Mouse (Mus musculus) liver, embryonic 13.5 days (tissue): ENCODE data around the gene Mmp11. TPM values are rescaled to one million over a fixed set of nuclear protein-coding genes. Genes with fewer than 3 reads are reported as not detected.
"Not testable (repeated sequence)": the region's sequence is repeated elsewhere in the genome, so short reads cannot be mapped to it uniquely, and the experiment has no call there.

ENCODE experiments used
- ATAC-seq: fragments of 200-750 bp; cut with Nextera tagmentation; 2 replicates; pipeline ENCODE4 v1.8.0; 2017; ENCODE audit warnings: low read depth, mild to moderate bottlenecking, moderate number of reproducible peaks, moderate library complexity
- DNase-seq: peaks from one replicate; pipeline ENCODE4 v3.0.0; 2022
- H3K27ac ChIP-seq: fragments of 300-500 bp; sonication (generic); 2 replicates; pipeline ENCODE4 v1.5.1; 2015; ENCODE audit warnings: moderate library complexity, mild to moderate bottlenecking, inconsistent platforms
- H3K27me3 ChIP-seq: fragments of 300-500 bp; sonication (generic); 2 replicates; pipeline ENCODE4 v1.6.1; 2015; ENCODE audit warnings: mild to moderate bottlenecking, inconsistent platforms
- H3K36me3 ChIP-seq: fragments of 300-500 bp; sonication (generic); 2 replicates; pipeline ENCODE4 v1.6.1; 2015; ENCODE audit warnings: mild to moderate bottlenecking, inconsistent platforms
- H3K4me1 ChIP-seq: fragments of 300-500 bp; sonication (generic); replicated peaks from 2 replicates; pipeline ENCODE4 v1.6.1; 2015; ENCODE audit warnings: inconsistent platforms
- H3K4me2 ChIP-seq: fragments of 300-500 bp; sonication (generic); 2 replicates; pipeline ENCODE4 v1.6.1; 2015; ENCODE audit warnings: inconsistent platforms, mild to moderate bottlenecking, moderate library complexity
- H3K4me3 ChIP-seq: fragments of 300-500 bp; sonication (generic); replicated peaks from 2 replicates; pipeline ENCODE4 v1.5.1; 2015; ENCODE audit warnings: mild to moderate bottlenecking, inconsistent platforms
- H3K9ac ChIP-seq: fragments of 300-500 bp; sonication (generic); 2 replicates; pipeline ENCODE4 v1.6.1; 2015; ENCODE audit warnings: mild to moderate bottlenecking, inconsistent platforms
- H3K9me3 ChIP-seq: fragments of 300-500 bp; sonication (generic); replicated peaks from 2 replicates; pipeline ENCODE4 v1.6.1; 2016; ENCODE audit warnings: inconsistent platforms
- WGBS: fragments of 180-500 bp; shearing (Covaris S2); methylation state at CpG from one replicate; pipeline ENCODE4 v1.1.7; 2015; ENCODE audit not compliant: insufficient replicate concordance; 5-methylcytosine and 5-hydroxymethylcytosine counted together
- polyA plus RNA-seq: library from polyadenylated mRNA; unstranded; fragments of >200 nt; fragmentation: Nextera tagmentation; extraction: Ambion mirVana; gene quantifications from 2 replicates; pipeline ENCODE4 v1.2.1, GENCODE M21; 2015

The Mmp11 gene
- polyA plus RNA-seq, 1 experiment from 2014 or later = 4.1 TPM

GRCm38 (mm10) chr10:75894601-75895000 lies 41.7 kb downstream of the Mmp11 start:
- no peak overlapping the region for H3K9ac ChIP-seq
- no peaks in the 10 kb centered on the region for H3K27me3 ChIP-seq
- H3K4me3 ChIP-seq = no peak overlapping the region
- H3K27ac ChIP-seq = no peak overlapping the region
- H3K4me1 ChIP-seq = peaks cover 19% of the 10 kb centered on the region
- no peak for ATAC-seq
- DNase-seq = no peak
- no peak overlapping the region for H3K4me2 ChIP-seq
- 73% methylated on average over 6 of the region's 6 CpGs for WGBS
- no peaks in the 10 kb centered on the region for H3K9me3 ChIP-seq
- H3K36me3 ChIP-seq = peaks cover 57% of the 10 kb centered on the region

GRCm38 (mm10) chr10:75893089-75893750 lies 43.1 kb downstream of the Mmp11 start, which contains the start of gene Derl3:
Gene Derl3, plus strand, starts transcription at chr10:75893413.
- 3% methylated on average over 51 of the region's 51 CpGs for WGBS
- Histone ChIP-seq H3K9me3 (no peaks in the 10 kb centered on the region), H3K4me1 (peaks cover 19% of the 10 kb centered on the region), H3K36me3 (peaks cover 44% of the 10 kb centered on the region), H3K27ac (no peak within 1 kb of the TSS; the same call in 1 of the 2 replicates), H3K4me2 (peak within 1 kb of the TSS; percentile 87), H3K4me3 (peak within 1 kb of the TSS; percentile 53), H3K9ac (peak within 1 kb of the TSS; percentile 63), H3K27me3 (no peaks in the 10 kb centered on the region)
- peak; percentile 91 for DNase-seq
- peak; percentile 98 for ATAC-seq

- WGBS = 48% methylated on average over 8 of the region's 8 CpGs
- ATAC-seq = no peak
These were observed 46.7 kb downstream of the Mmp11 start for GRCm38 (mm10) chr10:75889406-75890153.

DNA sequence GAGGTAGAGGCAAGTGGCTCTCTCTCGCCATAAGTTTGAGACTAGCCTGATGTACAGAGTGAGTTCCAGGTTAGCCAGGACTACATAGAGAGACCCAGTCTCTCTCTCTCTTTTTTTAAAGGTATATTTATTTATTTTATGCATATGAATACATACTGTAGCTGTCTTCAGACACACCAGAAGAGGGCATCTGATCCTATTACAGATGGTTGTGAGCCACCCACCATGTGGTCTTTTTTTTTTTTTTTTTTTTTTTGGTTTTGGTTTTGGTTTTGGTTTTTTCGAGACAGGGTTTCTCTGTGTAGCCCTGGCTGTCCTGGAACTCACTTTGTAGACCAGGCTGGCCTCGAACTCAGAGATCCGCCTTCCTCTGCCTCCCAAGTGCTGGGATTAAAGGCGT lies 48.8 kb downstream of the Mmp11 start:
- peaks cover 10% of the 10 kb centered on the region for H3K27me3 ChIP-seq
- not testable (repeated sequence) for ATAC-seq, H3K4me2 ChIP-seq, H3K27ac ChIP-seq, DNase-seq, H3K36me3 ChIP-seq, H3K9ac ChIP-seq, H3K4me3 ChIP-seq, H3K4me1 ChIP-seq, H3K9me3 ChIP-seq
- WGBS = 63% methylated on average over 5 of the region's 5 CpGs

More at GRCm38 (mm10) chr10:75889406-75890153, 46.7 kb downstream of the Mmp11 start:
- H3K27me3 ChIP-seq = 0 out of 2 replicates have a peak, but pooled peaks cover 2% of the 10 kb centered on the region
- no peak overlapping the region for H3K9ac ChIP-seq
- no peak overlapping the region for H3K27ac ChIP-seq
- H3K4me2 ChIP-seq = no peak overlapping the region
- no peak overlapping the region for H3K4me3 ChIP-seq
- H3K9me3 ChIP-seq = no peaks in the 10 kb centered on the region
- peaks cover 8% of the 10 kb centered on the region; the same call in 1 of the 2 replicates for H3K36me3 ChIP-seq
- DNase-seq = no peak
- peaks cover 19% of the 10 kb centered on the region for H3K4me1 ChIP-seq

DNA sequence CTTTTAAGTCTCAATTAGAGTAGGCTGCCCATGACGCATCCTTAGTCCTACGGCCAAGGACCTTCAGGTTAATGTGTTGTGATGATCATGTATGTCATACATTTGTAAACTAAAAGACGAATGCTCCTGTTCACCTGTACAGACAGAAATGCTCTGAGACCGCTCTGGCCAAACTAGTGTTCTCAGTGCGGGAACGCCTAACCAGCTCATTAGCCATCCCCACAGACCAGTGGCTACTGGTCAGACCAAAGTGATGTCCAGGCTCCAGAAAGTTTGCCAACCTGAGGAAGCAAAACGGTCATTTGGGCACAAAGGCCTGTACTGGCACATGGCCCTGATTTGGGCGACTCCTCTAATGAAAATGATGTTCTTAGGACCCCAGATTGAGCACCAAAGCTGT lies 51.6 kb downstream of the Mmp11 start:
- no peak for ATAC-seq
- 71% methylated on average over 8 of the region's 8 CpGs for WGBS
- Histone ChIP-seq H3K4me1 (no peaks in the 10 kb centered on the region), H3K9me3 (no peaks in the 10 kb centered on the region), H3K36me3 (no peaks in the 10 kb centered on the region), H3K4me2 (no peak overlapping the region), H3K27ac (no peak overlapping the region), H3K4me3 (no peak overlapping the region), H3K9ac (no peak overlapping the region), H3K27me3 (peaks cover 24% of the 10 kb centered on the region)
- no peak for DNase-seq

- 1% methylated on average over 10 of the region's 10 CpGs for WGBS
- H3K9me3 ChIP-seq = no peaks in the 10 kb centered on the region
- H3K4me2 ChIP-seq = peak overlapping the region; percentile 17
- peak; percentile 69 for ATAC-seq
- no peaks in the 10 kb centered on the region for H3K4me1 ChIP-seq
- no peak overlapping the region for H3K4me3 ChIP-seq
- H3K36me3 ChIP-seq = no peaks in the 10 kb centered on the region
- no peak overlapping the region for H3K9ac ChIP-seq
- H3K27me3 ChIP-seq = peaks cover 24% of the 10 kb centered on the region
- peak; percentile 27 for DNase-seq
- H3K27ac ChIP-seq = no peak overlapping the region
These were observed 53.1 kb downstream of the Mmp11 start for GRCm38 (mm10) chr10:75883232-75883552.

DNA sequence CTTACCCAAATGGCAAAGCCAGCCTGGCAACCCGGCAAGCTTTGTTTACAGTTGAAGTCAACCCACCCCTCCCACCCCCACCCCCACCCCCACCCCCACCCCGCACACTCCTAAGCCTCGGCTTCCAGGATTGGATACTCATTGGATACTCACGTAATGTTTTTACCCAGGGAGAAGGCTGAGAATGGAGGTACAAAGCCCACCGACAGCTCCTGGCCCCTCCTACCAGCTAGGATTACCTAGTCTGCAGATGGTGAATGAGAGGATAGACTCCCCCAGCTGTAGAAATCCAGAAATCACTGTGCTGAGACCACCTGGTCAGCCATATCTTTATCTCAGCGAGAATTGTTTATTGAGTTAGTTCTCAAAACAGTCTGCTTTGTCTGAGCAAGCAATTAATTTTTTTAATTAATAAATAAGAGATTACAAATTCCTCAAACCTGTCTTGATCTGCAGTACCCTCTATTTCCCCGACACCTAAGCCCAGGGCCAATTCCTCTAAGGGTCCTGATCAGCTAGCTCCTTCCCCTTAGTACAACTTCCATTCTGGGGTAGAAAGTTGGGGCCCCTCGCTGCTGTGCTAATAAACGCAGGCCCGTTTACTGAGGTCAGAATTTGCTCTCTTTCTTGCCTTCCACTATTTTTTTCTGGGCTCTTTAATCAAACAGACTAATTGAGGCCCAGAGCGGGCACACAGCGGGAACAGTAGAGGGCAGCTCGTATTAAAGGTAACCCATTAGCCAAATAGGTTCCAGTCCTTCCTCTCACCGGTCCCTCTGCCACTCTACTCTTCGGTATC lies 53.7 kb downstream of the Mmp11 start:
- Histone ChIP-seq H3K4me2 (peak overlapping the region; percentile 17), H3K4me1 (no peaks in the 10 kb centered on the region), H3K9ac (no peak overlapping the region), H3K27me3 (peaks cover 24% of the 10 kb centered on the region), H3K9me3 (no peaks in the 10 kb centered on the region), H3K4me3 (no peak overlapping the region), H3K27ac (0 out of 2 replicates have a peak overlapping the region, but pooled peaks have one; percentile 38), H3K36me3 (no peaks in the 10 kb centered on the region)
- ATAC-seq (peak; percentile 59), DNase-seq (no peak)
- 15% methylated on average over 15 of the region's 15 CpGs for WGBS

DNA sequence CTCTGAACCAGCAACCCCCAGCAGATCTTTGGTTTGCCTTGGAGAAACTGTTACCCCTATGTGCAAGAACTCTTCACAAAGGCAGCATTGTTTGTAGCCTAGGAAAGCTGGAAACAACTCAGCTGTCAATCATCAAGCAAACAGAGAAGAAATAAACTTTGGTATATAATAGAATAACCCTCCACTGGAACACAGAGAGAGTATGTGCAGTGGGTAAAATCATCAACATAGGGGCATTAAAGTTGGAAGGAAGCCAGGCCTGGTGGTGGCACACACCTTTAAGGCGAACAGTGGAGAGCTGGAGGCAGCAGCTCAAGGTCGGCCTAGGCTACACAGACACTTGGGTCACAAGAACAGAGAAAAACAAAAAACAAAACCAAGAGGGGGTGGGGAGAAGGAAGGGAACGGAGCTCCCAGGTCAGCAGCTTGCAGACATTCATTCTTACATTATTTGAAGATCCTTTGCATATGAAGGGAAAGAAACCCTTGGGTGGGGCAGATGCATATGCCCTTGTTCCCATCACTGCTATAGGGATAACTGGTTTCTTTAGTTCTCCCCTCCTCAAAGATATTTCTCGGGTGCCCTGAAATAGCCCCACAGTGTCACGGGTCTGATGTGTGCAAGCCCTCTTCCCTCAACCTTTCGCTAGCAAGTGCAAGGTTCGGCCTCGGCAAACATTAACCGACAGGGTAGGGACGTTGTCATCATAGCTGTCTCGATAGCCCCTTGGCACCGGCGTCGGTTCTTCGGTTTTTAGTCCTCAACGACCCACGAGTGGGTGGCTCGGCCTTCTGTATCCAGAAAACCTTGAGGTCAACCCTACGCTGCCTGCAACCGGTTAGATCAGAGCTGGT lies 54.5 kb downstream of the Mmp11 start:
- DNase-seq (no peak), ATAC-seq (peak; percentile 59)
- no peaks in the 10 kb centered on the region for H3K36me3 ChIP-seq
- no peaks in the 10 kb centered on the region for H3K9me3 ChIP-seq
- peaks cover 24% of the 10 kb centered on the region for H3K27me3 ChIP-seq
- H3K4me3 ChIP-seq = no peak overlapping the region
- no peak overlapping the region for H3K9ac ChIP-seq
- H3K4me2 ChIP-seq = no peak overlapping the region
- peak overlapping the region; percentile 44 for H3K27ac ChIP-seq
- WGBS = 30% methylated on average over 20 of the region's 20 CpGs
- no peaks in the 10 kb centered on the region for H3K4me1 ChIP-seq

DNA sequence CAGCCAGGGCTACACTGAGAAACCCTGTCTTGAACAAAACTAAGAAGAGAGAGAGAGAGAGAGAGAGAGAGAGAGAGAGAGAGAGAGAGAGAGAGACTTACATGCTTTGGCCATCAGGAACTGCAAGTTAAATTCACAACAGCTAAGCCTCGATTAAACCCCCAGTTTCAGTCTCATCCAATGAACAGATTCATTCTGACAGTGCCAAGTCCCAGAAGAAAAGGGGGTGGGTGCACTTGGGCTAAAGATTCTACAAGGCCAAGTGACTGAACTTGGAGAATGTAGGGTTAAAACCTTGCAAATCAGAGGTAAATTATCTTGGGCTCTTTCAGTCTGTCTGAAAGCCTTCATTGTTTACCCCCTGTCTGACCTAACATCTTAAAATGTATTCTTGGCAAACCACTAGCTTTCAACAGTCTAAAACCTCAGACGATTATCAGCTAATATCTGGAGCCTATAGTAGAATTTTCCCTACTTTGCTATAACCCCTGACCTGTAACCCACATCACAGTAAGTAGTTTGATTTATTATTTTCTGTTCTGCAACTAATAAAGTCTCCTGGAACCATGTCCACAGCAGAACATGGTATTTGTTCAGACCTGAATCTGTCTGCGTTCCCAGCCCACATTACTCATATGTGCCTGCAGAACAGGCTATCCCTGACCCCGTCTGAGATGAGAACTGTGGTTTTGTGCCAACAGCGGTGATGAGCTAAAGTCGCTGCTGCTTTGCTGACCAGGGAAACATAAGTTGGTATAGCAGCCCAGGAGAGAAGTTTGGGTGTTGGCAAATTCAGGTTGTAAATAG lies 55.3 kb downstream of the Mmp11 start:
- peak overlapping the region; percentile 44; the same call in 1 of the 2 replicates for H3K27ac ChIP-seq
- 58% methylated on average over 6 of the region's 6 CpGs for WGBS

DNA sequence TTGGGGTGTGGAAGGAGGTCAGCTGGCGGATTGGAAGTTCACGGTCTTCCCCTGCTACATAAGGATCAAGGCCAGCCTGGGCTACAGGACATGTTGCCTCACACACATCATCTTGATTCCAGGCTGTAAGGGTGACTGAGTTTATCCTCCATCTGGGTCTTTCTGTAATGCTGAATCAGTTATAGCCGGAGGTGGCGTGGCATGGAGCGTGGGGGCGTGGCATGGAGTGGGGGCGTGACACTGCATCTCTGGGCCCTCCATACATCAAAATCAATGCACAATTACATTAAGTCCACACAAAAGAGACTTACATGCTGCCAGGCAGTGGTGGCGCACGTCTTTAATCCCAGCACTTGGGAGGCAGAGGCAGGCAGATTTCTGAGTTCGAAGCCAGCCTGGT lies 55.9 kb downstream of the Mmp11 start:
- Histone ChIP-seq H3K4me1 (no peaks in the 10 kb centered on the region), H3K27ac (no peak overlapping the region), H3K4me3 (no peak overlapping the region), H3K27me3 (peaks cover 24% of the 10 kb centered on the region), H3K9me3 (no peaks in the 10 kb centered on the region), H3K9ac (no peak overlapping the region), H3K36me3 (no peaks in the 10 kb centered on the region), H3K4me2 (no peak overlapping the region)
- 84% methylated on average over 10 of the region's 10 CpGs for WGBS
- DNase-seq (no peak), ATAC-seq (no peak)

More for the DNA sequence above, 55.3 kb downstream of the Mmp11 start:
- Histone ChIP-seq H3K36me3 (no peaks in the 10 kb centered on the region), H3K4me3 (no peak overlapping the region), H3K9me3 (no peaks in the 10 kb centered on the region), H3K4me2 (no peak overlapping the region), H3K4me1 (no peaks in the 10 kb centered on the region), H3K27me3 (peaks cover 24% of the 10 kb centered on the region), H3K9ac (no peak overlapping the region)
- DNase-seq (no peak), ATAC-seq (no peak)
